Mouse (Mus musculus): Measurements from ENCODE around the gene Ankrd34a. TPM values are rescaled to one million over a fixed set of nuclear protein-coding genes. Genes with fewer than 3 reads are reported as not detected.
A peak's percentile ranks its signal among the peaks of the same experiment; 100 is the strongest.
"Not testable (repeated sequence)": the region's sequence is repeated elsewhere in the genome, so short reads cannot be mapped to it uniquely, and the experiment has no call there.

The Ankrd34a gene
- polyA plus RNA-seq, 1 experiment = 0.23 TPM

- DNase-seq = peak; percentile 96
- no peak for TF ChIP-seq POLR2A (IDR thresholded peaks at IDR 0.05; ENCODE audit: low read depth, low read length)
- H3K27me3 ChIP-seq (replicated peaks; ENCODE audit: control insufficient read depth, insufficient read depth, low read length) = 0 out of 2 replicates have a peak, but pooled peaks cover 1% of the 10 kb centered on the region
Observed at GRCm38 (mm10) chr3:96600639-96601250, 4.3 kb downstream of the Ankrd34a start, which contains the start of gene Lix1l. Lix1l (plus strand) TSS chr3:96601149.

GRCm38 (mm10) chr3:96601251-96601787 lies 4.9 kb downstream of the Ankrd34a start:
- 0 out of 2 replicates have a peak, but pooled peaks cover 1% of the 10 kb centered on the region for H3K27me3 ChIP-seq (replicated peaks; ENCODE audit: control insufficient read depth, insufficient read depth, low read length)

More at GRCm38 (mm10) chr3:96600639-96601250, 4.3 kb downstream of the Ankrd34a start, which contains the start of gene Lix1l:
- peak within 1 kb of the TSS; percentile 62 for H3K4me3 ChIP-seq (ENCODE audit: insufficient read depth, low read depth, low read length)
- 1% methylated on average over 27 of the region's 27 CpGs for WGBS
- no peaks in the 10 kb centered on the region for H3K4me1 ChIP-seq (ENCODE audit: control insufficient read depth, insufficient read depth, low read length)
- peak within 1 kb of the TSS; percentile 61; the same call in 1 of the 2 replicates for H3K27ac ChIP-seq (ENCODE audit: insufficient read depth, low read depth, low read length)
- no peaks in the 10 kb centered on the region for H3K36me3 ChIP-seq (ENCODE audit: control insufficient read depth, insufficient read depth, low read length)

GRCm38 (mm10) chr3:96601941-96602703 lies 5.7 kb downstream of the Ankrd34a start:
- TF ChIP-seq POLR2A (IDR thresholded peaks at IDR 0.05; ENCODE audit: low read depth, low read length) (no peak), CTCF (conservative IDR thresholded peaks at IDR 0.05; ENCODE audit: insufficient read depth, insufficient read length, low read depth, low read length) (no peak)

More at GRCm38 (mm10) chr3:96601251-96601787, 4.9 kb downstream of the Ankrd34a start:
- no peaks in the 10 kb centered on the region for H3K4me1 ChIP-seq (ENCODE audit: control insufficient read depth, insufficient read depth, low read length)
- H3K36me3 ChIP-seq (ENCODE audit: control insufficient read depth, insufficient read depth, low read length) = no peaks in the 10 kb centered on the region
- TF ChIP-seq POLR2A (IDR thresholded peaks at IDR 0.05; ENCODE audit: low read depth, low read length) (peak; percentile 35), CTCF (conservative IDR thresholded peaks at IDR 0.05; ENCODE audit: insufficient read depth, insufficient read length, low read depth, low read length) (no peak)
- WGBS = 3% methylated on average over 39 of the region's 40 CpGs
- H3K4me3 ChIP-seq (ENCODE audit: insufficient read depth, low read depth, low read length) = peak overlapping the region; percentile 62
- DNase-seq = peak; percentile 83
- H3K27ac ChIP-seq (ENCODE audit: insufficient read depth, low read depth, low read length) = peak overlapping the region; percentile 61; the same call in 1 of the 2 replicates

GRCm38 (mm10) chr3:96602704-96603084 lies 6.3 kb downstream of the Ankrd34a start:
- 17% methylated on average over 5 of the region's 5 CpGs for WGBS
- DNase-seq = no peak
- TF ChIP-seq CTCF (conservative IDR thresholded peaks at IDR 0.05; ENCODE audit: insufficient read depth, insufficient read length, low read depth, low read length) (no peak), POLR2A (IDR thresholded peaks at IDR 0.05; ENCODE audit: low read depth, low read length) (no peak)
- Histone ChIP-seq H3K4me3 (ENCODE audit: insufficient read depth, low read depth, low read length) (no peak overlapping the region), H3K27ac (ENCODE audit: insufficient read depth, low read depth, low read length) (peak overlapping the region; percentile 49; the same call in 1 of the 2 replicates), H3K36me3 (ENCODE audit: control insufficient read depth, insufficient read depth, low read length) (no peaks in the 10 kb centered on the region), H3K4me1 (ENCODE audit: control insufficient read depth, insufficient read depth, low read length) (no peaks in the 10 kb centered on the region), H3K27me3 (replicated peaks; ENCODE audit: control insufficient read depth, insufficient read depth, low read length) (0 out of 2 replicates have a peak, but pooled peaks cover 1% of the 10 kb centered on the region)

More at GRCm38 (mm10) chr3:96601941-96602703, 5.7 kb downstream of the Ankrd34a start:
- Histone ChIP-seq H3K4me3 (ENCODE audit: insufficient read depth, low read depth, low read length) (no peak overlapping the region; the same call in 1 of the 2 replicates), H3K27ac (ENCODE audit: insufficient read depth, low read depth, low read length) (peak overlapping the region; percentile 61), H3K27me3 (replicated peaks; ENCODE audit: control insufficient read depth, insufficient read depth, low read length) (0 out of 2 replicates have a peak, but pooled peaks cover 1% of the 10 kb centered on the region), H3K4me1 (ENCODE audit: control insufficient read depth, insufficient read depth, low read length) (no peaks in the 10 kb centered on the region), H3K36me3 (ENCODE audit: control insufficient read depth, insufficient read depth, low read length) (no peaks in the 10 kb centered on the region)
- peak; percentile 43 for DNase-seq
- whole genome bisulfite sequencing = 36% methylated on average over 10 of the region's 10 CpGs

- WGBS = 45% methylated on average over 5 of the region's 5 CpGs
- no peak for TF ChIP-seq CTCF (conservative IDR thresholded peaks at IDR 0.05; ENCODE audit: insufficient read depth, insufficient read length, low read depth, low read length)
- TF ChIP-seq POLR2A (IDR thresholded peaks at IDR 0.05; ENCODE audit: low read depth, low read length) = no peak
- no peaks in the 10 kb centered on the region for H3K27me3 ChIP-seq (replicated peaks; ENCODE audit: control insufficient read depth, insufficient read depth, low read length)
- no peak for DNase-seq
- no peak overlapping the region for H3K27ac ChIP-seq (ENCODE audit: insufficient read depth, low read depth, low read length)
- no peaks in the 10 kb centered on the region for H3K4me1 ChIP-seq (ENCODE audit: control insufficient read depth, insufficient read depth, low read length)
- no peak overlapping the region for H3K4me3 ChIP-seq (ENCODE audit: insufficient read depth, low read depth, low read length)
- no peaks in the 10 kb centered on the region for H3K36me3 ChIP-seq (ENCODE audit: control insufficient read depth, insufficient read depth, low read length)
Observed at GRCm38 (mm10) chr3:96603311-96603710, 6.9 kb downstream of the Ankrd34a start.

- not testable (repeated sequence) for H3K4me1 ChIP-seq (ENCODE audit: control insufficient read depth, insufficient read depth, low read length); H3K36me3 ChIP-seq (ENCODE audit: control insufficient read depth, insufficient read depth, low read length); H3K4me3 ChIP-seq (ENCODE audit: insufficient read depth, low read depth, low read length); DNase-seq; H3K27me3 ChIP-seq (replicated peaks; ENCODE audit: control insufficient read depth, insufficient read depth, low read length); H3K27ac ChIP-seq (ENCODE audit: insufficient read depth, low read depth, low read length)
- 92% methylated on average over 4 of the region's 4 CpGs for WGBS
Observed at GRCm38 (mm10) chr3:96606007-96606406, 9.6 kb downstream of the Ankrd34a start.

- no peaks in the 10 kb centered on the region for H3K36me3 ChIP-seq (ENCODE audit: control insufficient read depth, insufficient read depth, low read length)
- 90% methylated on average over 4 of the region's 4 CpGs for WGBS
- TF ChIP-seq POLR2A (IDR thresholded peaks at IDR 0.05; ENCODE audit: low read depth, low read length) (no peak), CTCF (conservative IDR thresholded peaks at IDR 0.05; ENCODE audit: insufficient read depth, insufficient read length, low read depth, low read length) (no peak)
- no peak for DNase-seq
- H3K4me3 ChIP-seq (ENCODE audit: insufficient read depth, low read depth, low read length) = no peak overlapping the region
- no peaks in the 10 kb centered on the region for H3K27me3 ChIP-seq (replicated peaks; ENCODE audit: control insufficient read depth, insufficient read depth, low read length)
- H3K4me1 ChIP-seq (ENCODE audit: control insufficient read depth, insufficient read depth, low read length) = no peaks in the 10 kb centered on the region
- H3K27ac ChIP-seq (ENCODE audit: insufficient read depth, low read depth, low read length) = no peak overlapping the region
Observed at GRCm38 (mm10) chr3:96606618-96607017, 10.2 kb downstream of the Ankrd34a start.
